Mouse (Mus musculus) liver, embryonic 12.5 days (tissue): ENCODE data around the gene Cenpl. TPM values are rescaled to one million over a fixed set of nuclear protein-coding genes. Genes with fewer than 3 reads are reported as not detected.

Source experiments
- polyA plus RNA-seq: library from polyadenylated mRNA; unstranded; fragments of >200 nt; fragmentation: Nextera tagmentation; extraction: Ambion mirVana; gene quantifications from 2 replicates; pipeline ENCODE4 v1.2.1, GENCODE M21; 2016

Cenpl gene
- polyA plus RNA-seq, 1 experiment from 2014 or later, result 36.3 TPM

Other genes with a start within 250 kb of the Cenpl start
- gene Rc3h1, start 164.3 kb upstream of the Cenpl start, polyA plus RNA-seq, result 5.9 and 6.7 TPM in 2 replicates
- gene Serpinc1, start 92.1 kb upstream of the Cenpl start, polyA plus RNA-seq, result 226 and 233 TPM in 2 replicates
- gene Zbtb37, start 35.9 kb upstream of the Cenpl start, polyA plus RNA-seq, result 2.5 and 3.1 TPM in 2 replicates
- gene Dars2, start 55 bp upstream of the Cenpl start, polyA plus RNA-seq, result 50.2 and 51.1 TPM in 2 replicates
- gene Klhl20, start 60.8 kb downstream of the Cenpl start, polyA plus RNA-seq, result 9.6 and 10.8 TPM in 2 replicates
- gene Ankrd45, start 72.0 kb downstream of the Cenpl start, polyA plus RNA-seq, result not detected in 2 replicates
- not detected in 2 replicates for gene Tex50, start 88.6 kb downstream of the Cenpl start, polyA plus RNA-seq
- gene Prdx6, start 180.5 kb downstream of the Cenpl start, polyA plus RNA-seq, result 467 and 508 TPM in 2 replicates